Mouse (Mus musculus): ENCODE measurements at regions not wholly inside any gene's neighbourhood (a gene's known extent, or its start where the extent isn't known, plus 50 kb on each side); places are given as distances from the start of the nearest gene placed in this dataset.

DNA sequence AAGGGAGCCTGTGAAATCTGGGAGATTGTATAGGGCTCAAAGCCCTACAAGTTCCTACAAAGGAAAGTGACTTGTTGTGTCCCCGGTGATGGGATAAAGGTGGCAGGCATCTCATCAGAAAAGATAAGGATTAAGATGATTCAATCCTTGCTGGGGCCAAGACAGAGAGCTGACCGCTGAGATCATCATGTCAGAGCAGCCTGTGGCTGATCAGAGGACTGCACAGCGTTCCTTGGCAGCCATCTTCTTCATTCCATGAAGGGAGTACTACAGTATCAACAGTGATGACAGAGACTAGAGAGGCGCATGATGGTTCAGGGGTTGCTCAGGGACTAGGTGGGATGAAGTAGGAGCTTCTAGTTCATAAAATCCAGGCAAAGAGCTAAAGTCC is 83.6 kb upstream of the Ankrd34c start:
- no peaks in the 10 kb centered on the region for H3K36me3 ChIP-seq (ENCODE audit: insufficient read depth)
- no peak for DNase-seq
- TF ChIP-seq CTCF (IDR thresholded peaks at IDR 0.05; ENCODE audit: low read depth): no peak
- no peak overlapping the region for H3K27ac ChIP-seq (ENCODE audit: low read depth)
- WGBS: 72% methylated on average over 4 of the region's 4 CpGs
- H3K4me2 ChIP-seq: no peak overlapping the region
- H3K4me3 ChIP-seq (ENCODE audit: low read depth, low read length): no peak overlapping the region
- ATAC-seq (ENCODE audit: insufficient read depth): peak; percentile 71
- H3K9ac ChIP-seq: no peak overlapping the region
- no peaks in the 10 kb centered on the region for H3K27me3 ChIP-seq (ENCODE audit: insufficient read depth, low read length)
- H3K9me3 ChIP-seq (ENCODE audit: low read depth, low read length): no peaks in the 10 kb centered on the region
- H3K4me1 ChIP-seq (ENCODE audit: insufficient read depth): no peaks in the 10 kb centered on the region

DNA sequence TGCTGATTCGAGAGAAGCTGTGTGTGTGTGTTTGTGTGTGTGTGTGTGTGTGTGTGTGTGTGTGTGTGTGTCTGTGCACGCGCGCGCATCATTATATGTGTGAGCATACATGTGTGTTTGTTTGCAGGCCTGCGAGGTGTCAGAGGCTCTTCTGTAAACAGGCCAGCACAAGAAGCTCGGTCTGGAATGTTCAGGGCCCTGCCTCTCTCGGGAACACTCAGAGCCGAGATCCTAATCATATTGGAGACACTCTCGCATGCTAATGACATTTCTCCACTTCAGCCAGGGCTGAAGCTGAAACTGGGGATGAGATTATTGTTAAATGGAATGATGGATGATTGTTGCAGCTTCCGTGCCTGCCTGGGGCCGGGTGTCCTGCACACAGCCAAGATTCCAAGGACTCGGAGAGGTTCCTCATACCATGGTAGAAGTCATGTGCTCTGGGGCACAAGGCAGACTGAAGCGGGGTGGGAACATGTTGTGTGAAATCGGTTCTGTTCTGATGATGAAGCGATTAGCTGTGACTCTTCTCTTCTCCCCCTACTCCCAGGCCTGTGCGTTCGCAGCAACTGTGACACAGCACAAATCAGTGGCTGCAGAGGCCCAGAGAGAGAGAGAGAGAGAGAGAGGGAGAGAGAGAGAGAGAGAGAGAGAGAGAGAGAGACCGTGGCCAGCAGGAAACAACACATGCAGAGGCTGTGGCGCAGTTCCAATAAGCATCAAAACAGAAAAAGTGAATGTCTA is 83.0 kb upstream of the Ankrd34c start:
- peak; percentile 81 for DNase-seq
- Histone ChIP-seq H3K9me3 (ENCODE audit: low read depth, low read length) (no peaks in the 10 kb centered on the region), H3K36me3 (ENCODE audit: insufficient read depth) (no peaks in the 10 kb centered on the region), H3K4me3 (ENCODE audit: low read depth, low read length) (no peak overlapping the region), H3K4me1 (ENCODE audit: insufficient read depth) (no peaks in the 10 kb centered on the region), H3K27me3 (ENCODE audit: insufficient read depth, low read length) (no peaks in the 10 kb centered on the region), H3K4me2 (no peak overlapping the region), H3K27ac (ENCODE audit: low read depth) (peak overlapping the region; percentile 36; the same call in 1 of the 2 replicates), H3K9ac (no peak overlapping the region)
- no peak for TF ChIP-seq CTCF (IDR thresholded peaks at IDR 0.05; ENCODE audit: low read depth)
- ATAC-seq (ENCODE audit: insufficient read depth): peak; percentile 73
- WGBS: 41% methylated on average over 20 of the region's 20 CpGs

DNA sequence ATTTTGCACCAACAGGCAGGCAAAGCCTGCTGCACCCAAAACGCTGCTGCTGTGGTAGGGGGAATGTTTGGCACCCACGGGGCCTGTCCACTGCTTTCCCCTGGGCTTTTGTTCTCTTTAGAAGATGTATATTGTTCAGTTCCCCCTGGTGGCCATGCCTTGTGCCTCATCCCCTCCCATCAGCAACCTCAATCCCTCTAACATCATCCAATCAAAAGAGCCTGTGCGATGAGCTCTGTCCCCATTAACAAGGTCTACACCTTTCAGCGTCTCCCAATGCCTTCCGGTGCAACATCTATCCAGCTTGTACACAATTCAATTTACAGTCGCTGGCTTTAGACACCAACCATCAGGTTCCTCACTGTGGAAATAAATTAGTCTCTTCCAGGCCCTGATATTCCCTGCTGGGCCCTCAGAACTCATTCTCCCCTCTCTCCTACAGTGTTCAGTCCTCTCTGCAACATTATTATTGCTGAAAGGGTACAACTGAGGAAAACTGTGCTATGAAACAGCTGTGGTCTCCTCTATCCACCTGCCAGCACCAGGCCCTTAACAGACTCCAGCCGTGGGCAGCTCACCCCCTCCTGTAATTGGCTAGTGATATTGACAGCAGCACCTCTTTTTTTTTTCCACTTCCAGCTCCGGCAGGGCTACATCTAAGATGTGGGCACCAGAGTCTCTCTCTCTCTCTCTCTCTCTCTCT is 75.5 kb upstream of the Ankrd34c start:
- DNase-seq (no peak), ATAC-seq (ENCODE audit: insufficient read depth) (no peak)
- Histone ChIP-seq H3K4me1 (ENCODE audit: insufficient read depth) (no peaks in the 10 kb centered on the region), H3K9ac (no peak overlapping the region), H3K9me3 (ENCODE audit: low read depth, low read length) (no peaks in the 10 kb centered on the region), H3K4me2 (no peak overlapping the region), H3K4me3 (ENCODE audit: low read depth, low read length) (no peak overlapping the region), H3K36me3 (ENCODE audit: insufficient read depth) (no peaks in the 10 kb centered on the region), H3K27ac (ENCODE audit: low read depth) (no peak overlapping the region), H3K27me3 (ENCODE audit: insufficient read depth, low read length) (no peaks in the 10 kb centered on the region)
- TF ChIP-seq CTCF (IDR thresholded peaks at IDR 0.05; ENCODE audit: low read depth): no peak
- WGBS: 38% methylated on average over 8 of the region's 8 CpGs

DNA sequence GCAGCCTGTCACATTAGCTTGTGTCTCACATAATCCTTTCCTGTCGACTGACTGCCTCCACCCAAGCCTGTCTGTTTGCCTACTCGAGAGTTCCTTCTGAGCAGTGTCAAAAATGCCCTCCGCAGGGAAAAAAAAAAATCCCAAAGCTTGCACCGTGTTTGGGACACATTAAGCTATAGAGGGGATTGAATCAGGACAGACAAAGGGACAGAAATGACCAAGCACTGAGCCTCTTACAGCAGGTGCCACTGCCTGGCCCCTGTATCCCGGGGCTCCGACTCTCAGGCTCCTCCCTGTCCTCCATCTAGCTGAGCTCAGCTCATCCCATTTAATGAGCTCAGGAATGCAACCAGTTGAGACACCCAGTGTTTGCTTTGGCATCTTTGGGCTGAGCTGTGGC is 69.1 kb upstream of the Ankrd34c start:
- H3K36me3 ChIP-seq (ENCODE audit: insufficient read depth): no peaks in the 10 kb centered on the region
- WGBS: 20% methylated on average over 6 of the region's 6 CpGs
- no peak overlapping the region for H3K27ac ChIP-seq (ENCODE audit: low read depth)
- H3K4me1 ChIP-seq (ENCODE audit: insufficient read depth): no peaks in the 10 kb centered on the region
- no peaks in the 10 kb centered on the region for H3K9me3 ChIP-seq (ENCODE audit: low read depth, low read length)
- ATAC-seq (ENCODE audit: insufficient read depth): no peak
- no peak for TF ChIP-seq CTCF (IDR thresholded peaks at IDR 0.05; ENCODE audit: low read depth)
- no peaks in the 10 kb centered on the region for H3K27me3 ChIP-seq (ENCODE audit: insufficient read depth, low read length)
- no peak overlapping the region for H3K9ac ChIP-seq
- H3K4me3 ChIP-seq (ENCODE audit: low read depth, low read length): no peak overlapping the region
- H3K4me2 ChIP-seq: no peak overlapping the region
- no peak for DNase-seq

DNA sequence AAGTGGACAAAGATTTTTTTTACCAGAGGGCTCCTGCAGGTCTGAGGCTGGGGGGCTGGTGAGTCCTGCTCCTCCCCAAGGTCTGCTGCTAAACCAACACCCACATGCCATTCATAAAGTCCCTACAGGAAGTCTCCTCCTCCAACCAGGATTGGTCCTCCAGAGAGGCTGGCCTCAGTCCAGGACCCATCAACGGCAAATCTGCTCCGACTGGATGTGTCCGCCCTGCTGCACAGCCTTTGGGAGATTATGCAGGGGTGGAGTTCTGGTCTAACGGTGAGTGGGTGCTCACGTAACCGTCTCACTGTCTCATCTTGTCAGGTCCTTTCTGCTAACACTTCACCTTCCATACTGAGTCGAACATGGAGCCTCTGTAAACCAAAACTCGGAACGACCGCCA is 64.4 kb upstream of the Ankrd34c start:
- Histone ChIP-seq H3K27me3 (ENCODE audit: insufficient read depth, low read length) (no peaks in the 10 kb centered on the region), H3K9ac (no peak overlapping the region), H3K4me2 (0 out of 2 replicates have a peak overlapping the region, but pooled peaks have one; percentile 25), H3K9me3 (ENCODE audit: low read depth, low read length) (no peaks in the 10 kb centered on the region), H3K4me3 (ENCODE audit: low read depth, low read length) (no peak overlapping the region), H3K4me1 (ENCODE audit: insufficient read depth) (no peaks in the 10 kb centered on the region), H3K36me3 (ENCODE audit: insufficient read depth) (no peaks in the 10 kb centered on the region), H3K27ac (ENCODE audit: low read depth) (no peak overlapping the region)
- TF ChIP-seq CTCF (IDR thresholded peaks at IDR 0.05; ENCODE audit: low read depth): no peak
- DNase-seq (peak; percentile 61), ATAC-seq (ENCODE audit: insufficient read depth) (peak; percentile 84; the same call in 1 of the 2 replicates)
- 51% methylated on average over 10 of the region's 10 CpGs for WGBS

DNA sequence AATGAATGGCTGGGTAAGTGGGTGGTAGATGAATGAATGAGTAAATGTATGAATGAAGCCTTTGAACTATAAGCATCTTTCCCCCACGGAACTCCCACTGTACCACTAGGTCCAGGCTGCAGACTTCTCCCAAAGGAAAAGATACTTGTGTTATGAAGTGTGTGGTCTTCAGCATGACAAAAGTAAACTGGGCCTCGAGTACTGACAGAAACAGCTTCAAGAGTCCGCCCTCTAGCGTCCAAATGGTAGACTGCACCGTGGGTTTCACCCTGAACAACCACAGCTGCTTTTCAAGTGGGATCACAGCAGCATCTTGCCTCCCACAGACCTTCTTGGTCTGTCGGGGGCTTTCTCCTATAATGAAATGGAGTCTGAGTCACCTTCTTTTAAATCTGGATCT is 54.7 kb upstream of the Ankrd34c start:
- ATAC-seq (ENCODE audit: insufficient read depth): peak; percentile 49; the same call in 1 of the 2 replicates
- DNase-seq: peak; percentile 85

DNA sequence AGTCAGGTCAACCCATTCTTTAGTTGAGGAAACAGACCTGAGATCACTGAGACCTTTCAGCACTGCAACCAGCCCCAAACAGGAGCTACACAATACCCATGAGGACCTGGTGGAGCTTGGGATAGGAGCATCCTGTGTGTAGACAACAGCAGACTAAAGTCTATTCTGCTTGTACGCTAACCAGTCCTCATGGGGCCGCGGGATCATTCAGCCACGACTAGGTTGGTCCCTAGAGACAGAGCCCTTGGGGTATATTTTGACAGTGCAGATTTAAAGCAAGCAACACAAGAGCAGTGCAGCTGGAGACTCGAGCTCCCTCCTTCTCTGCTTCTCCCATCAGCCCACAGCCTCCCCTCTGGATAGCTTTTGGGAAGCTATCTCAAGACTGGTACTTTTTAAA is 51.7 kb upstream of the Ankrd34c start:
- WGBS: 78% methylated on average over 5 of the region's 5 CpGs
- ATAC-seq (ENCODE audit: insufficient read depth): no peak
- no peak for DNase-seq
- Histone ChIP-seq H3K9me3 (ENCODE audit: low read depth, low read length) (no peaks in the 10 kb centered on the region), H3K27me3 (ENCODE audit: insufficient read depth, low read length) (no peaks in the 10 kb centered on the region), H3K9ac (no peak overlapping the region), H3K36me3 (ENCODE audit: insufficient read depth) (no peaks in the 10 kb centered on the region), H3K4me3 (ENCODE audit: low read depth, low read length) (no peak overlapping the region), H3K4me2 (no peak overlapping the region), H3K4me1 (ENCODE audit: insufficient read depth) (no peaks in the 10 kb centered on the region), H3K27ac (ENCODE audit: low read depth) (no peak overlapping the region)
- no peak for TF ChIP-seq CTCF (IDR thresholded peaks at IDR 0.05; ENCODE audit: low read depth)

More for the DNA sequence above, 54.7 kb upstream of the Ankrd34c start:
- WGBS: 7% methylated on average over 6 of the region's 6 CpGs
- TF ChIP-seq CTCF (IDR thresholded peaks at IDR 0.05; ENCODE audit: low read depth): peak; percentile 88
- Histone ChIP-seq H3K9me3 (ENCODE audit: low read depth, low read length) (no peaks in the 10 kb centered on the region), H3K27ac (ENCODE audit: low read depth) (no peak overlapping the region), H3K4me2 (no peak overlapping the region), H3K4me3 (ENCODE audit: low read depth, low read length) (no peak overlapping the region), H3K9ac (no peak overlapping the region), H3K36me3 (ENCODE audit: insufficient read depth) (no peaks in the 10 kb centered on the region), H3K27me3 (ENCODE audit: insufficient read depth, low read length) (no peaks in the 10 kb centered on the region), H3K4me1 (ENCODE audit: insufficient read depth) (no peaks in the 10 kb centered on the region)

Data from lung, embryonic 14.5 days (tissue).